Mouse (Mus musculus) megakaryocyte, embryonic 14.5 days (primary cell): ENCODE data around the gene Wfdc12. TPM values are rescaled to one million over a fixed set of nuclear protein-coding genes. Genes with fewer than 3 reads are reported as not detected.
A peak's percentile ranks its signal among the peaks of the same experiment; 100 is the strongest.

Experiments used
- H3K27me3 ChIP-seq: replicated peaks from 2 replicates; pipeline ENCODE3; 2012; ENCODE audit warnings: inconsistent platforms
- H3K36me3 ChIP-seq: replicated peaks from 2 replicates; pipeline ENCODE3; 2012; ENCODE audit warnings: low read length, inconsistent platforms, mixed read lengths
- H3K4me1 ChIP-seq: 2 replicates; pipeline ENCODE4 v1.6.1; 2012; ENCODE audit warnings: inconsistent platforms
- H3K4me3 ChIP-seq: replicated peaks from 2 replicates; pipeline ENCODE3; 2012; ENCODE audit warnings: moderate library complexity, mild to moderate bottlenecking, inconsistent platforms
- H3K9me3 ChIP-seq: 2 replicates; pipeline ENCODE4 v1.6.1; 2012; ENCODE audit warnings: inconsistent platforms
- FLI1 ChIP-seq: IDR thresholded peaks from 2 replicates; pipeline ENCODE4 v1.6.1; 2012; ENCODE audit warnings: low read length, inconsistent platforms, mixed read lengths
- GATA1 ChIP-seq: IDR thresholded peaks from 3 replicates; pipeline ENCODE4 v1.6.1; 2012; ENCODE audit warnings: mixed read lengths, low read length, inconsistent platforms, borderline replicate concordance
- polyA plus RNA-seq: library from polyadenylated mRNA; stranded (reverse); fragments of >175 nt; gene quantifications from 2 replicates; pipeline ENCODE4 v1.2.3, GENCODE M21; 2012; ENCODE audit warnings: low replicate concordance; ENCODE audit not compliant: insufficient read depth

Wfdc12 gene
- polyA plus RNA-seq, 1 experiment = not detected

- H3K4me1 ChIP-seq = no peaks in the 10 kb centered on the region
Measured at GRCm38 (mm10) chr2:164196700-164196990, 6.2 kb upstream of the Wfdc12 start.

GRCm38 (mm10) chr2:164195971-164196699, 5.7 kb upstream of the Wfdc12 start:
- H3K4me1 ChIP-seq = no peaks in the 10 kb centered on the region
- no peak overlapping the region for H3K4me3 ChIP-seq
- no peaks in the 10 kb centered on the region for H3K36me3 ChIP-seq
- peaks cover 13% of the 10 kb centered on the region for H3K9me3 ChIP-seq
- H3K27me3 ChIP-seq = peaks cover 28% of the 10 kb centered on the region
- TF ChIP-seq GATA1 = no peak
- no peak for TF ChIP-seq FLI1

More at GRCm38 (mm10) chr2:164196700-164196990, 6.2 kb upstream of the Wfdc12 start:
- TF ChIP-seq FLI1 = no peak
- H3K4me3 ChIP-seq = no peak overlapping the region
- peaks cover 23% of the 10 kb centered on the region for H3K27me3 ChIP-seq
- no peaks in the 10 kb centered on the region for H3K36me3 ChIP-seq
- peaks cover 8% of the 10 kb centered on the region; the same call in 1 of the 2 replicates for H3K9me3 ChIP-seq

- Histone ChIP-seq H3K4me3 (no peak overlapping the region), H3K4me1 (no peaks in the 10 kb centered on the region), H3K9me3 (peaks cover 19% of the 10 kb centered on the region), H3K27me3 (peaks cover 35% of the 10 kb centered on the region), H3K36me3 (no peaks in the 10 kb centered on the region)
- TF ChIP-seq GATA1 = no peak
- TF ChIP-seq FLI1 = no peak
Measured at GRCm38 (mm10) chr2:164194959-164195630, 4.7 kb upstream of the Wfdc12 start.

- peaks cover 17% of the 10 kb centered on the region for H3K9me3 ChIP-seq
- H3K4me3 ChIP-seq = no peak overlapping the region
- no peaks in the 10 kb centered on the region for H3K36me3 ChIP-seq
- TF ChIP-seq FLI1 (no peak), GATA1 (no peak)
- H3K4me1 ChIP-seq = no peaks in the 10 kb centered on the region
- H3K27me3 ChIP-seq = peaks cover 45% of the 10 kb centered on the region
Measured at GRCm38 (mm10) chr2:164192279-164192678, 1.9 kb upstream of the Wfdc12 start.

GRCm38 (mm10) chr2:164188722-164189121, 1.7 kb downstream of the Wfdc12 start:
- Histone ChIP-seq H3K27me3 (peaks cover 45% of the 10 kb centered on the region), H3K4me1 (peaks cover 5% of the 10 kb centered on the region; the same call in 1 of the 2 replicates), H3K4me3 (peak overlapping the region; percentile 64), H3K36me3 (no peaks in the 10 kb centered on the region), H3K9me3 (peaks cover 17% of the 10 kb centered on the region)
- TF ChIP-seq FLI1 (no peak), GATA1 (no peak)

GRCm38 (mm10) chr2:164184145-164184719, 6.2 kb downstream of the Wfdc12 start:
- Histone ChIP-seq H3K4me1 (peaks cover 8% of the 10 kb centered on the region), H3K36me3 (no peaks in the 10 kb centered on the region), H3K27me3 (peaks cover 58% of the 10 kb centered on the region), H3K9me3 (peaks cover 2% of the 10 kb centered on the region), H3K4me3 (no peak overlapping the region)
- TF ChIP-seq FLI1 (no peak), GATA1 (no peak)

- Histone ChIP-seq H3K36me3 (no peaks in the 10 kb centered on the region), H3K4me3 (no peak overlapping the region), H3K9me3 (no peaks in the 10 kb centered on the region), H3K27me3 (peaks cover 61% of the 10 kb centered on the region), H3K4me1 (peaks cover 8% of the 10 kb centered on the region)
- TF ChIP-seq FLI1 (no peak), GATA1 (no peak)
Measured at GRCm38 (mm10) chr2:164183340-164183739, 7.1 kb downstream of the Wfdc12 start.

GRCm38 (mm10) chr2:164182692-164183255, 7.6 kb downstream of the Wfdc12 start, which contains the start of gene Wfdc5:
Wfdc5 (minus strand) TSS chr2:164182742.
- no peak within 1 kb of the TSS for H3K4me3 ChIP-seq
- H3K4me1 ChIP-seq = peaks cover 8% of the 10 kb centered on the region
- H3K27me3 ChIP-seq = peaks cover 64% of the 10 kb centered on the region
- H3K36me3 ChIP-seq = no peaks in the 10 kb centered on the region
- TF ChIP-seq GATA1 (no peak), FLI1 (no peak)
- H3K9me3 ChIP-seq = no peaks in the 10 kb centered on the region

GRCm38 (mm10) chr2:164180770-164181169, 9.6 kb downstream of the Wfdc12 start:
- peaks cover 72% of the 10 kb centered on the region for H3K27me3 ChIP-seq
- no peak overlapping the region for H3K4me3 ChIP-seq
- no peak for TF ChIP-seq FLI1
- no peak for TF ChIP-seq GATA1
- H3K36me3 ChIP-seq = no peaks in the 10 kb centered on the region
- no peaks in the 10 kb centered on the region for H3K9me3 ChIP-seq
- peaks cover 23% of the 10 kb centered on the region for H3K4me1 ChIP-seq

- Histone ChIP-seq H3K36me3 (no peaks in the 10 kb centered on the region), H3K9me3 (no peaks in the 10 kb centered on the region), H3K4me3 (no peak overlapping the region), H3K27me3 (peaks cover 72% of the 10 kb centered on the region), H3K4me1 (peaks cover 29% of the 10 kb centered on the region)
- TF ChIP-seq GATA1 (no peak), FLI1 (no peak)
Measured at GRCm38 (mm10) chr2:164180124-164180523, 10.3 kb downstream of the Wfdc12 start.
